Mouse (Mus musculus): ENCODE measurements around the gene Zfp691. TPM values are rescaled to one million over a fixed set of nuclear protein-coding genes. Genes with fewer than 3 reads are reported as not detected.

Zfp691 gene
- total and polyA plus RNA-seq, 3 experiments = 6.7 to 9.9 TPM; not detected in 1

DNA sequence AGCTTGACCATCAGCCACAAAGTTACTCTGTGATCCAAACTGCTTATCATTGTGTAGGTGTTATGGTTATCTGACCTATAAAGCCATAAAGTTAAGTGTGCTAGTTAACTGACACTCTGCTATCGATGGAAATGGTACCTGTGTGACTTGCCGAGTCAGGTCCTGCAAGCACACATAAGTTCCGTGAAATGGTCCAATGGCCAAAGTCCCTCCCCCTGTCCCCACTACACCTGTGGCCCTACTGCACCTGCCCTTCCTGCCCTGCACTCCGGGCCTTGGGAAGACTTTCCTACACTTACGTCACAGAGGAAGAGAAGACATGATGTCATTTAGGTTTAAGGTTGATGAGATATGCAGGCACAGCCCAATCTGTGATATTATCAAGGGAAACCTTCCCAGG lies 26.6 kb downstream of the Zfp691 start:
- H3K27ac ChIP-seq (ENCODE audit: control insufficient read depth, low read depth, low read length) = no peak overlapping the region
- no peak overlapping the region for H3K9ac ChIP-seq (ENCODE audit: control insufficient read depth, low read depth, low read length, poor library complexity, severe bottlenecking)
- H3K9me3 ChIP-seq (replicated peaks; ENCODE audit: insufficient read depth, low read length) = no peaks in the 10 kb centered on the region
- H3K79me2 ChIP-seq (ENCODE audit: control insufficient read depth, insufficient read depth, low read length, poor library complexity) = no peaks in the 10 kb centered on the region
- H3K27me3 ChIP-seq (ENCODE audit: control insufficient read depth in 1 of 2, insufficient read depth in 2 of 2, low read length in 2 of 2) = peaks cover 0 to 3% of the 10 kb centered on the region in 2 experiments; a peak in 1 of 4 replicates
- H3K4me3 ChIP-seq (ENCODE audit: control insufficient read depth in 1 of 2, insufficient read depth in 1 of 2, low read depth in 2 of 2, low read length in 2 of 2) = no peak overlapping the region
- peaks cover 0 to 2% of the 10 kb centered on the region in 2 experiments; a peak in 2 of 4 replicates for H3K4me1 ChIP-seq (ENCODE audit: control insufficient read depth in 1 of 2, insufficient read depth in 2 of 2, low read length in 2 of 2)
- no peak for DNase-seq (ENCODE audit: low read depth, low spot score)
- no peak for TF ChIP-seq MYB (IDR thresholded peaks at IDR 0.05; ENCODE audit: low read depth, low read length)
- no peak for TF ChIP-seq ZMIZ1 (IDR thresholded peaks at IDR 0.05; ENCODE audit: low read depth, low read length)
- TF ChIP-seq MAFK (IDR thresholded peaks at IDR 0.05; ENCODE audit: borderline replicate concordance, low read depth, low read length) = no peak
- TF ChIP-seq CHD2 (IDR thresholded peaks at IDR 0.05; ENCODE audit: low read length) = no peak
- no peaks in the 10 kb centered on the region; a peak in 1 of 4 replicates for H3K36me3 ChIP-seq (ENCODE audit: control insufficient read depth in 1 of 2, insufficient read depth in 2 of 2, low read length in 2 of 2)

DNA sequence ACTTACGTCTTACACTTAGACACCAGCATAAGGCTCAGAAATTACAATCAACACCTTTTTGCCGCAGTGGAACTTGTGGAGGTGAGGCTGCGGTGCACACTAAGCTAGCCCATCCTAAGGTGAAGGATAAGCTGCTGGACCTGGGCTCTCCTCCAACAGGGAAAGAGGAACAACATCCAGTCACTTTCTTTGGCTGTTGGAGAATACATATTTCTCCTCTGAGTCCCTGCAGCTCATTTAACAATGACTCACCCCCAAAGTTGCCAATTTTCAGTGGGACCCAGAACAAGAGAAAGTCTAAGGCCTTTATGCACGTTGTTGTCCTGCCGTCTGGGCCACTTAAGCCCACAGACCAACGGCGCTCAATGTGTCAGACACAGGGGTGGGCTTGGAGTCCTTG lies 27.2 kb downstream of the Zfp691 start:
- H3K27me3 ChIP-seq (ENCODE audit: control insufficient read depth in 1 of 2, insufficient read depth in 2 of 2, low read length in 2 of 2) = peaks cover 0 to 2% of the 10 kb centered on the region in 2 experiments; a peak in 1 of 4 replicates

DNA sequence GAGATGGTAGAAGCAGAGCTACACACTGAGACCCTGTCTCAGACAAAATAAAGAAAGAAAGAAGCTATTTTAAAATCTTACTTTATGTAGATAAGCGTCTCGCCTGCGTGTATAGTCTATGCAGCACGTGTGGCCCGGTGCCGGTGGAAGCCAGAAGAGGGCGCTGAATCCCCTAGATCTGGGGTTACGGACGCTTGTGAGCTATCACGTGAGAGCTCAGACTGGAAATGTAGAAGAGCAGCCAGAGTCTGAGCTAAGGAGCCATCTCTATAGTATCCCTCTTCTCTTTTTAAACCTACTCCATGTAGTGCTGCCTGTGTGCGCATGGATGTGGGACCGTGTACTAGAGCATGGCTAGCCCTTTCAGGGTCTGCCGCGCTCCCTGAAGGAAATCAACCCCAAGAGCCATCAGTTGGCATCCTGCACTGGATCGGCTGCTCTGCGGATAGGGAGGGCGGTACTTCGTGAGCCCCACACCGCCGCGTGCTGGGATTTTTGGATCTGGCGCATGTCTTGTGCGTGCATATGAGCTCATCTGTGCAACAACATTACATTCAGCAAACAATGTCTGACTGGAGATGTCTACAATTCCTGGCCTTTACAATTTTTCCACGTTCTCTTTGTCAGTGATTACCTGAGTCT lies 31.6 kb downstream of the Zfp691 start:
- DNase-seq (ENCODE audit: low read depth, low spot score) = peak; percentile 89
- H3K4me3 ChIP-seq (ENCODE audit: control insufficient read depth in 1 of 2, insufficient read depth in 1 of 2, low read depth in 2 of 2, low read length in 2 of 2) = peak overlapping the region; percentile 19 to 65; a peak in 2 of 4 replicates
- no peak overlapping the region for H3K27ac ChIP-seq (ENCODE audit: control insufficient read depth, low read depth, low read length)
- no peaks in the 10 kb centered on the region for H3K27me3 ChIP-seq (ENCODE audit: control insufficient read depth in 1 of 2, insufficient read depth in 2 of 2, low read length in 2 of 2)
- H3K4me1 ChIP-seq (ENCODE audit: control insufficient read depth in 1 of 2, insufficient read depth in 2 of 2, low read length in 2 of 2) = peaks cover 3 to 4% of the 10 kb centered on the region in 2 experiments; a peak in 3 of 4 replicates
- H3K79me2 ChIP-seq (ENCODE audit: control insufficient read depth, insufficient read depth, low read length, poor library complexity) = no peaks in the 10 kb centered on the region
- H3K36me3 ChIP-seq (ENCODE audit: control insufficient read depth in 1 of 2, insufficient read depth in 2 of 2, low read length in 2 of 2) = peaks cover 0 to 3% of the 10 kb centered on the region in 2 experiments; a peak in 2 of 4 replicates
- no peaks in the 10 kb centered on the region for H3K9me3 ChIP-seq (replicated peaks; ENCODE audit: insufficient read depth, low read length)
- H3K9ac ChIP-seq (ENCODE audit: control insufficient read depth, low read depth, low read length, poor library complexity, severe bottlenecking) = peak overlapping the region; percentile 40
- TF ChIP-seq SMC3 (IDR thresholded peaks at IDR 0.05; ENCODE audit: low read depth, low read length) (peak; percentile 90), RAD21 (IDR thresholded peaks at IDR 0.05; ENCODE audit: low read depth, low read length) (peak; percentile 62), POLR2A (IDR thresholded peaks at IDR 0.05; ENCODE audit: control insufficient read depth in 1 of 2, insufficient read depth in 1 of 2, low read depth in 1 of 2, low read length in 2 of 2, poor library complexity in 1 of 2) (no peak), RCOR1 (IDR thresholded peaks at IDR 0.05; ENCODE audit: low read depth, low read length) (0 out of 2 replicates have a peak, but pooled peaks have one; percentile 27), SIN3A (IDR thresholded peaks at IDR 0.05; ENCODE audit: low read length) (peak; percentile 65; the same call in 1 of the 2 replicates), MXI1 (IDR thresholded peaks at IDR 0.05; ENCODE audit: low read depth, low read length) (peak; percentile 88), JUND (IDR thresholded peaks at IDR 0.05; ENCODE audit: low read depth, low read length) (no peak), ZMIZ1 (IDR thresholded peaks at IDR 0.05; ENCODE audit: low read depth, low read length) (no peak), USF2 (IDR thresholded peaks at IDR 0.05; ENCODE audit: borderline replicate concordance in 1 of 2, insufficient read depth in 1 of 2, low read depth in 1 of 2, low read length in 2 of 2) (peak in 1 of 2 experiments; percentile 53; a peak in 1 of 4 replicates), E2F4 (IDR thresholded peaks at IDR 0.05; ENCODE audit: borderline replicate concordance, low read depth, low read length) (no peak), MEF2A (IDR thresholded peaks at IDR 0.05; ENCODE audit: extremely low read depth, insufficient replicate concordance, low read depth, low read length, poor library complexity, severe bottlenecking) (no peak), MYC (IDR thresholded peaks at IDR 0.05; ENCODE audit: low read depth, low read length) (peak; percentile 98), BHLHE40 (IDR thresholded peaks at IDR 0.05; ENCODE audit: borderline replicate concordance, low read depth, low read length) (peak; percentile 98), MAX (IDR thresholded peaks at IDR 0.05; ENCODE audit: low read length) (peak; percentile 91), CTCF (IDR thresholded peaks at IDR 0.05 in 2 of 3, conservative IDR thresholded peaks at IDR 0.05 in 1 of 3; ENCODE audit: control insufficient read depth in 1 of 3, insufficient read depth in 1 of 3, low read depth in 2 of 3, low read length in 3 of 3, poor library complexity in 1 of 3, severe bottlenecking in 1 of 3) (peak; percentile 66 to 92 (median 89)), USF1 (IDR thresholded peaks at IDR 0.05; ENCODE audit: low read depth, low read length) (peak; percentile 91), GATA1 (IDR thresholded peaks at IDR 0.05; ENCODE audit: low read depth, low read length) (peak; percentile 28; the same call in 1 of the 2 replicates), TCF12 (IDR thresholded peaks at IDR 0.05; ENCODE audit: low read depth, low read length) (no peak), ZC3H11A (IDR thresholded peaks at IDR 0.05; ENCODE audit: low read depth, low read length) (peak; percentile 68), HCFC1 (IDR thresholded peaks at IDR 0.05; ENCODE audit: low read depth, low read length) (peak; percentile 49; the same call in 1 of the 2 replicates)

More for the DNA sequence above, 27.2 kb downstream of the Zfp691 start:
- Histone ChIP-seq H3K36me3 (ENCODE audit: control insufficient read depth in 1 of 2, insufficient read depth in 2 of 2, low read length in 2 of 2) (peaks cover 0 to 2% of the 10 kb centered on the region in 2 experiments; a peak in 2 of 4 replicates), H3K79me2 (ENCODE audit: control insufficient read depth, insufficient read depth, low read length, poor library complexity) (no peaks in the 10 kb centered on the region), H3K4me3 (ENCODE audit: control insufficient read depth in 1 of 2, insufficient read depth in 1 of 2, low read depth in 2 of 2, low read length in 2 of 2) (no peak overlapping the region), H3K9ac (ENCODE audit: control insufficient read depth, low read depth, low read length, poor library complexity, severe bottlenecking) (no peak overlapping the region), H3K4me1 (ENCODE audit: control insufficient read depth in 1 of 2, insufficient read depth in 2 of 2, low read length in 2 of 2) (peaks cover 2 to 3% of the 10 kb centered on the region in 2 experiments; a peak in 3 of 4 replicates), H3K27ac (ENCODE audit: control insufficient read depth, low read depth, low read length) (no peak overlapping the region), H3K9me3 (replicated peaks; ENCODE audit: insufficient read depth, low read length) (no peaks in the 10 kb centered on the region)
- DNase-seq (ENCODE audit: low read depth, low spot score) = no peak
- TF ChIP-seq MAZ (IDR thresholded peaks at IDR 0.05; ENCODE audit: low read depth, low read length) (no peak), MYB (IDR thresholded peaks at IDR 0.05; ENCODE audit: low read depth, low read length) (no peak), SMC3 (IDR thresholded peaks at IDR 0.05; ENCODE audit: low read depth, low read length) (no peak), HCFC1 (IDR thresholded peaks at IDR 0.05; ENCODE audit: low read depth, low read length) (no peak), TCF12 (IDR thresholded peaks at IDR 0.05; ENCODE audit: low read depth, low read length) (no peak)
